Mouse (Mus musculus) liver, postnatal 0 days (tissue): Measurements from ENCODE around the gene Slc35d2.

ENCODE experiments used
- CTCF ChIP-seq: sonication (generic); IDR thresholded peaks from 2 replicates; pipeline ENCODE4 v1.5.1; 2016; ENCODE audit warnings: antibody characterized with exemption, low read depth
- EP300 ChIP-seq: IDR thresholded peaks from 2 replicates; pipeline ENCODE4 v1.6.1; 2016; ENCODE audit warnings: antibody characterized with exemption, low read depth, mild to moderate bottlenecking

DNA sequence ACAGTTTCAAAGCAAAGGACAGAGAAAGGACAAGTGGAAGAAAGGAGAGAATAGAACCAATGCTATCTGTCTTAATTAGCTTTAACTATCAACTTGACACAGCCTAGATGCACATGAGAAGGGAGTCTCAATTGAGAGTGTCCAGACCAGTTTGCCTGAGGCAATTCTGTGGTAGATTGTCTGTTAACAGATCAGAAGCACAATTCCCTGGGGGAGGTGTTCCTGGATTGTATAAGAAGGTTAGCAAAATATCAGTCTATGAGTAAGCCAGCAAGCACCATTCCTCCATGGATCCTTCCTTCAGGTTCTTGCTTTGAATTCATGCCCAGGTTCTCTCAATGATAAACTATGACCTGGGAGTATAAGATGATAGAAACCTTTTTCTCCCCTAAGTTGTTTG is 27.8 kb upstream of the Slc35d2 start:
- no peak for TF ChIP-seq CTCF
- no peak for TF ChIP-seq EP300
